Mouse (Mus musculus) liver, adult 2 months (tissue): ENCODE results near the gene Gm15155. TPM values are rescaled to one million over a fixed set of nuclear protein-coding genes. Genes with fewer than 3 reads are reported as not detected.

Experiments
- DNase-seq: peaks from one replicate; pipeline ENCODE4 v3.0.0-alpha.2; 2011; ENCODE audit warnings: low read depth, low spot score; ENCODE audit errors: extremely low read depth
- H3K27ac ChIP-seq: fragments of 200-500 bp; replicated peaks from 2 replicates; pipeline ENCODE4 v1.5.1; 2012; ENCODE audit warnings: low read depth, mild to moderate bottlenecking, control low read depth, inconsistent platforms, low read length; ENCODE audit not compliant: insufficient read depth
- H3K27me3 ChIP-seq: fragments of 200-500 bp; 2 replicates; pipeline ENCODE4 v1.6.1; 2012; ENCODE audit warnings: mild to moderate bottlenecking, moderate library complexity, low read length, inconsistent platforms; ENCODE audit not compliant: control insufficient read depth, insufficient read depth
- H3K36me3 ChIP-seq: fragments of 200-500 bp; 2 replicates; pipeline ENCODE4 v1.6.1; 2012; ENCODE audit warnings: low read length, inconsistent platforms; ENCODE audit not compliant: control insufficient read depth, insufficient read depth
- H3K4me1 ChIP-seq: fragments of 200-500 bp; 2 replicates; pipeline ENCODE4 v1.6.1; 2011; ENCODE audit warnings: low read length; ENCODE audit not compliant: control insufficient read depth, insufficient read depth
- H3K4me3 ChIP-seq: fragments of 200-500 bp; 2 replicates; pipeline ENCODE4 v1.5.1; 2011; ENCODE audit warnings: low read depth, mild to moderate bottlenecking, control low read depth, low read length, moderate library complexity; ENCODE audit not compliant: insufficient read depth
- H3K79me2 ChIP-seq: fragments of 200-500 bp; 2 replicates; pipeline ENCODE4 v1.6.1; 2012; ENCODE audit warnings: inconsistent platforms, mild to moderate bottlenecking, low read length, moderate library complexity; ENCODE audit not compliant: control insufficient read depth, insufficient read depth
- H3K9ac ChIP-seq: fragments of 200-500 bp; 2 replicates; pipeline ENCODE4 v1.6.1; 2012; ENCODE audit warnings: low read depth, mild to moderate bottlenecking, control low read depth, inconsistent platforms, low read length
- CTCF ChIP-seq: fragments of 200-500 bp; IDR thresholded peaks from 2 replicates; pipeline ENCODE4 v1.5.1; 2011; ENCODE audit warnings: low read depth, low read length, control low read depth
- POLR2A ChIP-seq: fragments of 200-500 bp; IDR thresholded peaks from 2 replicates; pipeline ENCODE4 v1.6.1; 2011; ENCODE audit warnings: low read length, control low read depth; ENCODE audit not compliant: insufficient read depth; ENCODE audit errors: extremely low read depth
- WGBS: fragments of 180-500 bp; shearing (Covaris S2); methylation state at CpG from one replicate; pipeline ENCODE4 v1.1.7; 2018; 5-methylcytosine and 5-hydroxymethylcytosine counted together
- polyA plus RNA-seq: library from polyadenylated mRNA; depleted of rRNA; stranded (reverse); fragments of >200 nt; gene quantifications from 2 replicates; pipeline ENCODE4 v1.2.3, GENCODE M21; 2012
- total RNA-seq: library from RNA; depleted of rRNA; stranded (reverse); fragments of >200 nt; gene quantifications from 2 replicates; pipeline ENCODE4 v1.2.3, GENCODE M21; 2014

Gene Gm15155
- total and polyA plus RNA-seq, 2 experiments, result not detected

GRCm38 (mm10) chrX:155596390-155596789 is 28.2 kb upstream of the Gm15155 start:
- Histone ChIP-seq H3K27me3 (no peaks in the 10 kb centered on the region), H3K79me2 (no peaks in the 10 kb centered on the region), H3K4me3 (no peak overlapping the region), H3K9ac (no peak overlapping the region), H3K4me1 (no peaks in the 10 kb centered on the region), H3K27ac (no peak overlapping the region), H3K36me3 (no peaks in the 10 kb centered on the region)
- no peak for TF ChIP-seq CTCF
- TF ChIP-seq POLR2A, result no peak
- DNase-seq, result no peak

GRCm38 (mm10) chrX:155601196-155601595 is 23.3 kb upstream of the Gm15155 start:
- WGBS, result 81% methylated on average over 2 of the region's 2 CpGs
- H3K4me1 ChIP-seq, result no peaks in the 10 kb centered on the region
- H3K9ac ChIP-seq, result no peak overlapping the region

GRCm38 (mm10) chrX:155622527-155622926 is 2.0 kb upstream of the Gm15155 start:
- Histone ChIP-seq H3K27me3 (peaks cover 4% of the 10 kb centered on the region; the same call in 1 of the 2 replicates), H3K79me2 (no peaks in the 10 kb centered on the region), H3K4me1 (no peaks in the 10 kb centered on the region), H3K9ac (no peak overlapping the region), H3K36me3 (no peaks in the 10 kb centered on the region), H3K27ac (no peak overlapping the region), H3K4me3 (no peak overlapping the region; the same call in 1 of the 2 replicates)
- DNase-seq, result no peak
- WGBS, result 1% methylated on average over 22 of the region's 24 CpGs
- TF ChIP-seq CTCF (no peak), POLR2A (no peak)

More at GRCm38 (mm10) chrX:155601196-155601595, 23.3 kb upstream of the Gm15155 start:
- Histone ChIP-seq H3K36me3 (no peaks in the 10 kb centered on the region), H3K79me2 (no peaks in the 10 kb centered on the region), H3K4me3 (no peak overlapping the region), H3K27me3 (no peaks in the 10 kb centered on the region), H3K27ac (no peak overlapping the region)
- no peak for TF ChIP-seq POLR2A
- no peak for TF ChIP-seq CTCF
- DNase-seq, result no peak

GRCm38 (mm10) chrX:155622961-155623599 is 1.5 kb upstream of the Gm15155 start:
- DNase-seq, result no peak
- 2% methylated on average over 26 of the region's 69 CpGs for WGBS
- no peaks in the 10 kb centered on the region for H3K79me2 ChIP-seq
- H3K4me1 ChIP-seq, result no peaks in the 10 kb centered on the region
- no peak for TF ChIP-seq CTCF
- no peak for TF ChIP-seq POLR2A
- no peak overlapping the region for H3K9ac ChIP-seq
- H3K4me3 ChIP-seq, result peak overlapping the region; percentile 27; the same call in 1 of the 2 replicates
- H3K27ac ChIP-seq, result no peak overlapping the region
- peaks cover 4% of the 10 kb centered on the region; the same call in 1 of the 2 replicates for H3K27me3 ChIP-seq
- H3K36me3 ChIP-seq, result no peaks in the 10 kb centered on the region

GRCm38 (mm10) chrX:155623701-155624281 is 750 bp upstream of the Gm15155 start, which contains the start of gene Ptchd1:
Gene Ptchd1 (minus strand): TSS chrX:155623814.
- Histone ChIP-seq H3K4me1 (no peaks in the 10 kb centered on the region), H3K27ac (no peak within 1 kb of the TSS), H3K27me3 (peaks cover 4% of the 10 kb centered on the region; the same call in 1 of the 2 replicates), H3K4me3 (peak within 1 kb of the TSS; percentile 27; the same call in 1 of the 2 replicates), H3K79me2 (no peaks in the 10 kb centered on the region), H3K9ac (no peak within 1 kb of the TSS), H3K36me3 (no peaks in the 10 kb centered on the region)
- 2% methylated on average over 31 of the region's 34 CpGs for WGBS
- DNase-seq, result no peak
- TF ChIP-seq CTCF, result no peak
- no peak for TF ChIP-seq POLR2A

GRCm38 (mm10) chrX:155624895-155625294 is 354 bp downstream of the Gm15155 start:
- 2% methylated on average over 14 of the region's 15 CpGs for WGBS
- DNase-seq, result no peak
- Histone ChIP-seq H3K79me2 (no peaks in the 10 kb centered on the region), H3K27ac (no peak overlapping the region), H3K36me3 (no peaks in the 10 kb centered on the region), H3K9ac (no peak overlapping the region), H3K4me3 (no peak overlapping the region), H3K4me1 (no peaks in the 10 kb centered on the region), H3K27me3 (peaks cover 4% of the 10 kb centered on the region; the same call in 1 of the 2 replicates)
- no peak for TF ChIP-seq CTCF
- no peak for TF ChIP-seq POLR2A
